Mouse (Mus musculus): ENCODE data around the gene Nup214.

The Nup214 gene

DNA sequence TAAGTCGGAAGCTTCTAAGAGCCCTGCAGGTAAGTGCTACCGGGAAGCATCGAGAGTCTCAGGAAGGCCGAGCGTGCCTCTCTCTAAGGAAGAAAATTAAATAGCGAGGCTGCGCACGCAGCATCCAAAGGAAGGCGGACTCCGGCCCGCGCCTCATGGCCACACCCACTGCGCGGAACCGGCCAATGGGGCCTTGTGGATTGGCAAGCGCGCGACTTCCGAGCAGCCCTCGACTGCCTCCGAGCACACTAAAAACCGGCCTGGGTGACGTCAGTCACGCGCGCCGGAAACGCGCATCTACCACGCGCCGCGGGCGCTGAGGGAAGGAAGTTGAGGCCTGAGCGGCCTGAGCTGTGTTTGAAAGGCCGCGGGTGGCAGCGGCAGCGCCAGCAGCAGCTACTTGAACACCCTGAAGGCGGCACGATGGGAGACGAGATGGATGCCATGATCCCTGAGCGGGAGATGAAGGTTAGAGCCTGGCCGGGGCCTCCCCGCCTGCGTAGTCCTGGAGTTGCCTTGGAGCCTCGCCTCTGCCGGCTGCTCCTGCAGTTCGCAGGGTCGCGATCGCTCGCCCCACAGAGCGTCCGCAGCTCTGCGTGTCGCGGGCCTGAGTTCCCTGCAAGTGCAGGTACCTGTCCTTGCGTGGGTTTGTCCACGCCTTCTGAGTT is at the start of gene Nup214:
TSS of gene Nup214 (plus strand) at position 296 of the 668 bp plus-strand sequence.
- peak; percentile 100 for DNase-seq

DNA sequence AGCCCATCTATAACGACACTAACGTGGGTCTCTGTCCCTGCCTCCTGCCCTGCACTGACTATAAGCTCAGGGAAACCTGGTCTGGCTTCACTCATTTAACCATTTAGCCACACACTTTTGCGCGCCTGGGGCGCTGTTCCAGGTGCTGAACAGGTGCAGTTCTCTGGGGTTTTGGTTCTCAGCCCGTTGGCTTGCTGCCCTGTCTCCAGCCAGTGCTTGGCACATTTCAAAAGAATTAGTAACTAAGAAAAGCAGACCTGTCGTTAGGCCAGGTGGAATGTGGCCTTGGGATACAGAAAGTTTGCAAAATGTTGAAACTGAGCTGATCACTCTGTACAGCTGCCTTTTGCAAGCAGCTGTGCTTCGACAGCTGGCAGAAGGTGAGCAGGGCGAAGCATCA is 49.4 kb upstream of the Nup214 start:
- peak; percentile 88 for DNase-seq

DNA sequence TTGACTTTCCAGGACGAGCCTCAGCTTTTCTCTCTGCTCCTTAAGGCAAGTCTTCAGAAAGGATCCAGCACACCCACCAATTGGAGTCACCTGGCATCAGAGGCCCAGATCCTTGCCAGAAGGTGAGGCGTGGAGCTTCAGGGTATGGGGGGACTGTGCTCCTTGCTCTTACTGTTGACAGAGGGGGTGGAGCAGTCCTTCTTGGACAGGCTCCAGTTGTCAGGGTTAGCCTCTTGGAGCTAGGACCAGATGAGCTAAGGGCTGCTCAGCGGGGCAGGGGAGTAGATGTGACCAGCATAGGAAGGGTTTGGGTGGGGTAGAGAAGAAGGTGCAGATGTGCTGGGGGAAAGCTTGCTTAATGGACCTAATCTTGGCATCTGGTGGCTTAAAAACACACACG is 48.3 kb upstream of the Nup214 start:
- DNase-seq = no peak

DNA sequence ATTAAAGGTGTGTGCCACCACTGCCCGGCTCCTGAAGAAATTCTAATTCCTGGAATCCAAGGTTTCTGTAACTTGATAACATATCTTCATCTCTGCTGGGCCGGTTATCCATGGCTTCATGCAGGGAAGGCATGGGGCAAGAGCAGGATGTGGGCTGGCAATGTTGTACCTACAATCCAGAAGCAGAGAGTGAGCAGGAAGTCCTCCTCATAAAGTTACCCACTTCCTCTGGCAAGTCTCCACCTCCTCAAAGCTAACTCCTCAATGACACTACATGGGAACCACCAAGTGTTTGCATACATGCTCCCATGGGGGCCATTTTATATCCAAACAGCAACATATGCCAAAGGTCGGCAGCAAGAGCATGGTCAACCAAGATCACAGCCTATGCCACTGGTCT is 44.6 kb upstream of the Nup214 start:
- DNase-seq = no peak

DNA sequence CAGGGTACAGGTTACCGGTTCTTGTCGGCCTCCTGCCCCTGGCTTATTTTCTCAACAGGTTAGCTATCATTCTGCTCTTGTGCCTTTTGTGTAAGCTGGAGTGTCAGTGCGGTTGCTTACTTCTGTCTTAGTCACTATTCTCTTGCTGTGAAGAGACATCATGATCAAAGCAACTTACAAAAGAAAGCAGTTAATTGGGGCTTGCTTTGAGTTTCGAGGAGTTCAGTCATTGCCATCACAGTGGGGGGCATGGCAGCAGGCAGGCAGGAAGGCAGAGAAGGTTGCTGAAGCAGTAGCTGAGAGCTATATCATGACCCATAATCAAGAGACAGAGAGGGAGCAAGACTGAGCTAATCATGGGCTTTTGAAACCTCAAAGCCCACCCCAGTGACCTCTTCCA is 39.7 kb upstream of the Nup214 start:
- no peak for DNase-seq

DNA sequence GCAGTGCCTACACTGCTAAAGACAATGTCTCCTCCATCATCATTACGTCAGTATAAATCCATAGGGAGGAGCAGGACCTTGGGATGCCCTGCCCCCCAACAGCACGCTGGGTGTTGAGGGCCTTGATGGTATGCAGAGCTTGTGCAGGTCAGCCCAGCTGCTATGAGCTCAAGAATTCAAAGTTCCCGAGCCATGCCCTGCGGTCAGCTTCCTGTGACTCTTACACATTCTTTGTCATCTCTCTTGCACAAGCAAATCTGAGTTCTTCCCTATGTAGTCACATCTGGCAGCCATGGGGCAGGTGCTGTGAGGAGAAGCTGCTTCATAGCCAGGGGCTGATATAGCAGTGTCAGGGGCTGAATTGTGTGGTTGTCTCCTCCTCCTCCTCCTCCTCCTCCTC is 39.2 kb upstream of the Nup214 start:
- no peak for DNase-seq

DNA sequence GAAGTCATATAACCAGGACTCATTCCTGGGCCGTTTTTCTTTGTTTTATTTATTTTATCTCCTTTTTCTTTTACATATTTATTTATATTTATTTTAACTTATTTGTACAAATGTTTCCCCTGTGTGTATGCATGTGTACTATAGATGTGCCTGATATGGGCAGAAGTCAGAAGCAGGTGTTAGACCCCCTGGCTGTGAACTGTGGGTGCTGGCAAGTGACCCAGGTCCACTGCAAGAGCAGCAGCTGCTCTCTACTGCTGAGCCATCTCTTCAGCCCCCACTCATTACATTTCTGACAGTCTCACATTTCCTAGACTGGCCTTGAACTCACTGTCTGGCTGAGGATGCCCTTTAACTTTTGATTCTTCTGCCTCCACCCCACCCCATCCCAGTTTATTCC is 35.9 kb upstream of the Nup214 start:
- no peak for DNase-seq

DNA sequence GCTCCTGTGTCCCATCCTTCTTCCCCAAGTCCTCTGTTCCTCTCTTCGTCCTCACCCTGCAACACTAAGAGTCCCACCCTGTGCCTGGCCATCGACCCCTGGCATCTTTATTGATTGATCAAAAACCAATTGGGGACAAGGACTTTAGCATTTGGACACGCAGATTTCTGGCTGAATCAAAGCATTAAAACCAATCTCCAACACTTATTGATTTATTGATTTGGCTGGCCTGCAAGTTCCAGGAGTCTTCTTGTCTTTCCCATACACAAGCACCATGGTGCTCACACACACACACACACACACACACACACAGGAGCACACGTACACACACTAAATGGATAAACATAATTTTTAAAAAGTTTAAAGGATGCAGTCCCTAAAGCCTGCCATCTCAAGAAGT is 31.2 kb upstream of the Nup214 start:
- DNase-seq = no peak

DNA sequence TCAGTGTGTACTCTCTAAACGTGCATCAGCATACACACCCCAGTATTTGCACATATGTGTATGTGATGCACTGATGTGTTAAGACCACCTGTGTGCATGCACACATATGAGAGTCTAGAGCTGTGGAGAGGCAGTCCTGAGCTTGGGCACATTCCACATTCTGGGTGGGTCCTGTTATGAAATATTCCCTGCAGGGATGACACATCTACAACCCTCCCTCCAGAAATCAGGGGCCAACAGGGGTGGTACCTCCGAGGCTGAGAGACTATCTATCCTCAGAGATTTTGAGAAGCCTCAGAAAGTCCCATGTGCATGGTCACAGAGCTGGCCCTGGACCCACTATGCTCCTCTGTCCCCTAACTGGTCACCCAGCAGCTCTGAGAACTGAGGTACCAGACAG is 28.7 kb upstream of the Nup214 start:
- no peak for DNase-seq

DNA sequence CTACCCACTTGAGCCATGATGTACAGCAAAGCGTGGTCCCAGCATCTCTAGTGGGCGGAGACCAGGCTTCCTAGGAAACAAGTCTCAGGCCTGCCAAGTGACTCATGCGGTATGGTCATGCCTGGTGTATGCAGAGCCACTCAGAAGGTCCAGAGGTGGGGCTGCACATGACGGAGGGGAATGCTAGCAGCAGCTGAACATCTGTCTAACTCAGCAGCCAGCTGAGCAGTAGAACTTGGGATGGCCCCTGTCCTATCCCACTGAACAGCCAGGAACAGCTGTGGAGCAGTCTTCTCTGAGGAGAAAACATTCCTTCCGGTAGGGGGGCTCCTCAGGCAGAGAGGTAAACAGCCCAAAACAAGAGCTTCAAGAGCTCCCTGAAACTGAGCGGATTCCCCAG is 25.8 kb upstream of the Nup214 start:
- peak; percentile 56 for DNase-seq

DNA sequence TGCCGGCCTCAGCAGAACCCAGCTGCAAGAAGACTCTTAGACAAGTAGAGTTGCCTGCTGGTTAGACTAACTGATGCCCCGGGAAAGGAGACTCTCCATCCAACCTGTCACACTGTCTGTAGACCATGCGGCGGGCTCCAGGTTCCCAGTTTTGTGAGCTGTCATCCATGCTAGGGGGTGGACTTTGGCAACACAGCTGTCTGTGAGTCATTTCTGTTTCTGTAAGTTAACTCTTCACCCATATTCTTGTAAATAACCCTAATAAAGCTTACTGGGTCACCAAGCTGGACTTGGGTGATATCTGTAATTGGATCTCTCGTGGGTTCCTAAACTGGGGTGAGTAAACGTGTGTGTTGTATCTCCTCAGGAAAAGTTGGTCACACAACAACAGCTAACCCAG is 25.4 kb upstream of the Nup214 start:
- DNase-seq = no peak

DNA sequence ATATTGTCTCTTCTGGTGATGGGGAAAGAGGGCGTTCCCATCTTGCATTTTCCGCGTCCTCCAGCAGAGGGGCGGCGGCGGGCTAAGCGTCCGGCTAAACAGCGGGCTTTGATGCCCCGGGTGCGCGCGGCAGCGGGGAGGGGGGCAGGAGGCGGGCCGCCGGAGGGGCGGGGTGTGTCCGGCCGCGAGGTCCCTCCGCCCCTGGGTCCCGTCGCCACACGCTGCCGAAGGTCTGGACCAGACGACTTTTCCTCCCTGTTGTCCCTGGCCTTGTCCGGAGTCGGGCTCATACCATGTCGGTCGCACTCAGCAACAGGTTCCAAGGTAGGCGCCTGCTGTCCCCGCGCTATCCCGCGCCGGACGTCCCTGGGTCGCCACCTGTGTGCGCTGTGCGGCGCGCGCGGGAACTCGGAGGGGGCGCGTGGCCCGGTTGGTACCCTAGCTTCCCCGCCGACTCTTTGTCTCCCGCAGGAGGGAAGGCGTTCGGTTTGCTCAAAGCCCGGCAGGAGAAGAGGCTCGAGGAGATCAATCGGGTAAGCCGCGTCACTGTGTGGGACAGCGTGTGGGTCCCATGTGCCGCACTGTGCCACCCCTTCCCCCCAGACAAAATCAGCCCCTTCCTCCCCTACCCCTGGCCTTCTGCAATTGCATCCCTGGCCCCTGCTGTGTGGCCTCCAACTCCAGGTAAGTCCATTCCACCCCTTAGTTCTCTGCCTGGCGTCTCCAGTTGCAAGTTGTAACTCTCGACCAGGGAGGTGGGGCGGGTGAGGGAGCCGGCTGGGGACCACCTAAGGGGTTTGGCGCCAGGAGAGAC is 24.0 kb upstream of the Nup214 start, which contains the start of gene Aif1l:
TSS of gene Aif1l (plus strand) at position 82 of the 814 bp plus-strand sequence.
- DNase-seq = peak; percentile 90

DNA sequence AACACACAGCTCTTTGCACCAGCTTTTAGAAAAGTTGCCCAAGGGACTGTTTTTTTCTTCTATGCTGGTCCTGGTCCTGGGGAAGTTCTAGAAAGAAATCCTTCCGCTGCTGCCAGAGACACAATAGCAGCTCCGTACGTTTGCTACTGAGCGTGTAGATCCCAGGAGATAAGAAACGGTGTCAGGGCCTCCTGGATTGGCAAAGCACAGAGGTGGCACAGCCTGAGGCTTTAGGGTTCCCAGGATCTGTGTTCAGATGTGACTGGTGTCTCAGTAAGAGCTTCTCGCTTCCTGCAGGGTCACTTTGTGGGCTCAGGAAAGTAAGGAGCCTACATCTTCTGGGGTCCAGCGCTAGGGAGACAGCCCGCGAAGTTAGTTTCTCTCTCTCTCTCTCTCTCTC is 23.3 kb upstream of the Nup214 start:
- peak; percentile 17 for DNase-seq

DNA sequence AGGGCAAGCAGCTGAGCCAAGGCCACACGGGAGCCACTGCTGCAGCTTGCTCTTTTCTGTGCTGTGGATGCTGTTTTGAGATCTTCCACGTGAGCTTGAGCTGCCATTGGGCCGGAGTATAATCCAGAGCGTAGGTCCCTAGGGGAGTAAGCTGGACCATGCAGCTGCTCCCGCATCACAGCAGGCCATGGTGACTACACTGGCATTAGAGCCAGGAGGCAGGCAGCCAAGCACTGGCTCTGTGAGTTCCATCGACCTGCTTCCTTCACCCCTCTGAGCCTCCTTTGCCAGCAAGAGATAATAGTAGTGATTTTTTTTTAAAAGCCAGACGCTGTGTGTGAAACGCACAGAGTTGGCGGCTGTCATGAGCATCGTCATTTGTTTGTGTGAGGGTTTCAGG is 22.0 kb upstream of the Nup214 start:
- DNase-seq = peak; percentile 12

DNA sequence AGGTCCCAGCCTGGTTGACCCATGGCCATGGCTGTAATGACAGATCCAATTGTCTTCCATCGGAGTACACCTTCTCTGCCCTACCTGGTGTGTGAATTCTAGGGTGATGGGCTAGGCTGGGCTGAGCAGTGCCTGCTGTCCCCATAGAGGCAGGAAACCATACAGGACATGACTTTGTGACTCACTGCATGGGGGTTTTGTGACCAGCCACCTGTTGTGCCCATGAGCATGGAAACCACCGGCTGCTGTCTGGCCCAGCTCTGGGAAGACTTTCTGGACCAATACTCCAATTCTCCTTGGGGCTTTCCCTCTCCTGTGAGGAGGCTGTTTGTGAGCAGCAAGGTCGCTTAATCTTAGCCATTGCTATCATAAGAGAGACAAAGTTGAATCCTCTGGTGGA is 21.5 kb upstream of the Nup214 start:
- DNase-seq = peak; percentile 15

DNA sequence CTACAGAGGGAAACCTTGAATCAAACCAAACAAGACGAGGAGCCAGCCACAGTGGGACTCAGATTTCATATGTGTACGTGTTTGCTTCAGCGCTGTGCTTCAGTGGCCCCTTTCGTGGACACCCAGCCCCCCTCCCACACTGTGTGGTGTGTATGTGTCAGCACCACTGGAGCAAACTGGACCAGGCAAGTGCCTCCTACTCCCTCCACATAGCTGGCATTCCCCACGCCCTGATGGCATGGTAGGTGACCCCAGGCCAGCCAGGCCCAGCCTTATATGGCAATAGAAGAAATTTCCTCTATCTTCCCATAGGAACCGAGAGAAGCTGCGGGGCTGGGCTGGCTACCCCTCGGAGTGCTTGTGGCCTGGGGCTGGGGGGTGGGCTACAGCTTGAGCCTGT is 20.5 kb upstream of the Nup214 start:
- peak; percentile 72 for DNase-seq

DNA sequence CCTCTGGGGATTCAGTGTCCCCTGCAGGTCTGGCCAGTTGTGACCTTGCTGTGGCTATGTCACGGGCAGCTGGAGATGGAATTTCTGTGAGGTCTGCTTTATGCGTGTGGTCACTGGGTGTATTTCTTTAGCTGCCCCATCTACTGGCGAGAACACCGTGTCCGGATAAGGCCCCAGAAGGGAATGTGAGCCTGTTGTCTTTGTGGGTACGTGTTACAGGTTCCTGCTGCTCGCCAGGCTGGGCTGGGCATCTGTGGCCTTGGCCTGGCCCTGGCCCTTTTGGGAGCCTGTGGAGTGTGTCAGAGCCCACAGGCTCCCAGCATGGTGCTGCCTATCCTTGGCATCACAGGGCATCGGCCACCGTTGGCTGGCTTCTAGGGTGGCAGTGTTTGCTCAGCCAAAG is 19.5 kb upstream of the Nup214 start:
- DNase-seq = peak; percentile 54

DNA sequence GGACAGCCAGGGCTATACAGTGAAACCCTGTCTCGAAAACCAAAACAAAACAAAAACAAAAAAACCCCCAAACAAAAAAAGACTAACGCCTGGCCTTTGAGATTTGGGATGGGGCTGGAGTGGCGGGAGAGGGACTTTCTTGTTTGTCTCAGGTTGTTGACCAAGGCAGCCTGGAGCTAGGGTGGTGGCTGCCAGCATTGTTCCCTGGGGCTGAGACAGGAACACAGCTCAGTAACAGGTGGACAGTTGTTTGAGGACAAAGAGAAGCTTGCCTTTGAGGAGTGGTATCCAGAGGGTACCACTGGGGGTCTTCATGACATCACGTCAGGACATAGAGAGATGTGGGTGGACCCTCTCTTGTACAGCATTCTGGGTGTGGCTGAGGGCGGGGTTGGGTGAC is 18.6 kb upstream of the Nup214 start:
- DNase-seq = no peak

DNA sequence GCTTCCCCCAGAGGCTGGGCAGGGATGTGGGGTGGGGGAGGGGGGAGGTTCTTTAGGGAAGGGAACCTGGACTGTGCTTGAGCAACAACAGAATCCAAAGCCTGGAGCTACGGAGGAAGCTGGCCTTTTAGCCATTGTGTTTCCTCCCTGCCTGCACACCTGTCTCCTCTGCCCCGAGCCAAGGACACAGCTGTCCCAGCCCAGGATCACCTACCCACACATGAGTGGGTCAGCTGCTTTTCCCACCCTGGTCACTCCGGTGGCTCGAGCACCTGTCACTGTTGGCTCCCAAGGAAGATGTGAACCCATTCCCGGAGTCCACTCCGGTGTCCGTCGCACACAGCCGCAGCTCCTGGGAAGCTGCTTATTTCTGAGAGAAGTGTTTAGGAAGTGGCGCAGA is 17.0 kb upstream of the Nup214 start:
- no peak for DNase-seq

DNA sequence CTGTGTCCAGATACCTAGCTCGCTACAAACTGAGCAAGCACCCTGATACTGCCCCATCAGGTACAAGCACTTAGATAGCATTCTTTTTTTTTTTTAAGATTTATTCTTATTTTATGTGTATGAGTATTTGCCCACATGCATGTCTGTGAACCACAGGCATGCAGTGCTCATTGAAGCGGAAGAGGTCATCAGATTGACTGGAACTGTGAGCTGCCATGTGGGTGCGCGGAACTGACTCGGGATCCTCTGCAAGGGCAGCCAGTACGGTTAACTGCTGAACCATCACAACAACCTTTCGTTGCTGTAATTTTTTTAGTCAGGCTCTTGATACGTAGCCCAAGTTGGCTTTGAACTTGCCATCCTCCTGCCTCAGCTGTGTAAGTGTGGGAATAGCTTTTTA is 13.2 kb upstream of the Nup214 start:
- DNase-seq = no peak

DNA sequence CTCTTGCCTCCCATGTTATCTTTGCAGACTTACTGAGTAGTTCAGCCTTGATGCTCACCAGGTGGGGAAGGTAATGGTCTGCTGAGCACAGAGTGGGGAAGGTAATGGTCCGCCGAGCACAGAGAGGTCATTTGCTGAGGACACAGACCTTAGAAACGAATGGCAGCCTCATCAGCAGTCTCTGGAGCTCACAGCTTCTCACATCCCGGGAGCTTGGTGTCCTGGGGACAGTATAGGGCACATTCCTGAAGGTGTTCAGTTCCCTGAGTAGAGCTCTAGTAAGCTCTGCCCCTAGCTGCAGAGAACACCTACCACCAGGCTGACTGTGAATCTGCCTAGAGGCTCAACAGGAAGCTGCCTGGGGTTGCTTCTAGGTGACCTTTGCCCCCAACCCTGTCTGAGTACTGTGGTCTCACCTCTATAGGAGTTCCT is 12.4 kb upstream of the Nup214 start:
- DNase-seq = peak; percentile 54

DNA sequence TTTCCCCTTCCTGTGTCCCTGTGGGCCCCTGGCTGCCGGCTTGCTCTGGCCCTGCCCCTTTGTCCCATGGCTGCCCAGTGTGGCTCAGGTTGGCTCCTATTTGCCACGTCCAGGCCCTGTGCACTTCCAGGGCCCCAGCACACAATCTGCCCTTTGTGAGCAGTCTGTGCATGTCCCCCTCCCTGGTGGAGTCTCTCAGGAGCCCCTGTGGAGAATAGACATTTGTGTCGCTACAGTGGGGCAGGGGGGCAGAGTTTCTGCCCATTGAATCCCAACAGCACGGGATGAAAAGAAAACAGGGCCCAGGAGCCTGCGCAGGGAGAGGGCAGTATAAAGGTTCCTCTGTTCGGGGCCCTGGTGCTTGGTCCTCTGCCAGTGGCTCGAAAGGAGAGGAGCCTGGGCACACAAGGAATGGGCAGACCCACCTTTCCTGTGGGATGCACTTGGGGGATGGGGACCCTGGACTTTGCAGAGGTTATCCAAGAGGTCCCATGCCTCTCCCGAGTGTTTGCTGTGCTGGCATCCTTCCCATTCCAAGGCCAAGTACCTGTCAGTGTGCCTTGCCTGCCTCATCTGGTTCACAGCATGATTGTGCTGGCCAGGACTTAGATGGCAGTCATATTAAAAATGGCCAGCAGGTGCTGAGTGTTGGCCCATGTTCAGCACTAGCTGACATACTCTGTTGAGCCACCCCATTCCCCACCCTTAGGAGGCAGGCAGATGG is 11.6 kb upstream of the Nup214 start:
- peak; percentile 66 for DNase-seq

DNA sequence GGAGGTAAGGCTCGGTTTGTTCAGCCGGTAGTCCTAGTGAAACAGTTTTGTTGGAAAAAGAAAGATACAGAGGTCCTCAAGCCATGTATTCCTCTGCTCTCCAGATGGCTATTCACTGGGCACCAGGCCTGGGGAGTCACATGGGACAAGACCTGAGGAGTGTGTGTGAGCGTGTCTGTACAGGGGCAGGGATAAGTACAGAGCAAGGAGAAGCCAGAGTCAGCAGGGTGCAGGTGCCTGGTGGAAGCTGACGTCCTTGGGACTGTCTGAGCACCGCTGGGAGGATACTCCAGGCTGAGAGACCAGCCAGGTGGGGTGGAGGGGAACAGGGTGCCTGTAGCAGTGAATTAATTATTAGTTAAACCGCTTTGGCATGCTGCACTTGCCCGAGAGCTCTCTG is 10.7 kb upstream of the Nup214 start:
- DNase-seq = peak; percentile 77

DNA sequence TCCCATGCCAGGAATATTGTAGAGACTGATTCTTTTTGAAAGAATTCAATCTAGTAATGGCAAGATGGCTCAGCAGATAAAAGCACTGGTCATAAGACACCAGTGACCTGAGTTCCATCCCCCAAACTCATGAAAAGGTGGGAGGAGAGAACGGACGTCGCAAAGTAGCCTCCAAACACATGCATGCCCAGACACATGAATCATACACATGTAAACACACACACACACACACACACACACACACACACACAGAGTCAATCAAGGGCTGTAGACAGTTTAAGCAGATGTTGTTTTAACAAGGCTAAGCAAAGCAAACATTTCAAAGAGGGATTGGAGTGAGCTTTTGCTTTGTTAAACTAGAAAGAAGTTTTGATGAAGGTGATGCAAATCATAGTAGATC is 10.0 kb upstream of the Nup214 start:
- DNase-seq = no peak
